Mouse (Mus musculus) liver, embryonic 11.5 days (tissue): ENCODE measurements at regions not wholly inside any gene's neighbourhood (a gene's known extent, or its start where the extent isn't known, plus 50 kb on each side); places are given as distances from the start of the nearest gene placed in this dataset.

Experiments
- ATAC-seq: fragments of 200-750 bp; cut with Nextera tagmentation; replicated peaks from 2 replicates; pipeline ENCODE4 v1.8.0; 2017; ENCODE audit warnings: moderate number of reproducible peaks, mild to moderate bottlenecking, moderate TSS enrichment, moderate library complexity; ENCODE audit not compliant: low FRiP score
- DNase-seq: peaks from one replicate; pipeline ENCODE4 v3.0.0-alpha.2; 2017; ENCODE audit warnings: low spot score
- H3K27ac ChIP-seq: fragments of 300-500 bp; sonication (generic); 2 replicates; pipeline ENCODE4 v1.5.1; 2014; ENCODE audit warnings: mild to moderate bottlenecking, low read depth, low read length, control low read depth
- H3K27me3 ChIP-seq: fragments of 300-500 bp; sonication (generic); replicated peaks from 2 replicates; pipeline ENCODE4 v1.6.1; 2014; ENCODE audit warnings: low read length, mixed read lengths; ENCODE audit not compliant: control insufficient read depth, insufficient read depth
- H3K36me3 ChIP-seq: fragments of 300-500 bp; sonication (generic); 2 replicates; pipeline ENCODE4 v1.6.1; 2014; ENCODE audit warnings: mild to moderate bottlenecking, low read length, moderate library complexity, mixed read lengths; ENCODE audit not compliant: control insufficient read depth, insufficient read depth
- H3K4me1 ChIP-seq: fragments of 300-500 bp; sonication (generic); replicated peaks from 2 replicates; pipeline ENCODE4 v1.6.1; 2014; ENCODE audit warnings: low read length, mixed read lengths; ENCODE audit not compliant: control insufficient read depth, insufficient read depth
- H3K4me2 ChIP-seq: fragments of 300-500 bp; sonication (generic); 2 replicates; pipeline ENCODE4 v1.6.1; 2014; ENCODE audit warnings: mild to moderate bottlenecking, control low read depth, moderate library complexity
- H3K4me3 ChIP-seq: fragments of 300-500 bp; sonication (generic); 2 replicates; pipeline ENCODE4 v1.5.1; 2014; ENCODE audit warnings: low read depth, low read length, control low read depth
- H3K9ac ChIP-seq: fragments of 300-500 bp; sonication (generic); 2 replicates; pipeline ENCODE4 v1.6.1; 2014; ENCODE audit warnings: low read depth, low read length, control low read depth
- H3K9me3 ChIP-seq: fragments of 300-500 bp; sonication (generic); 2 replicates; pipeline ENCODE4 v1.6.1; 2016; ENCODE audit warnings: low read length, inconsistent platforms, mixed read lengths; ENCODE audit not compliant: control insufficient read depth
- WGBS: fragments of 180-500 bp; shearing (Covaris S2); extraction: QIAGEN DNeasy Blood & Tissue Kit; methylation state at CpG from one replicate; pipeline ENCODE4 v1.1.7; 2014; 5-methylcytosine and 5-hydroxymethylcytosine counted together

GRCm38 (mm10) chr13:51939262-51939661, 92.8 kb downstream of the Gadd45g start:
- Histone ChIP-seq H3K4me1 (0 out of 2 replicates have a peak, but pooled peaks cover 4% of the 10 kb centered on the region), H3K27me3 (no peaks in the 10 kb centered on the region; the same call in 1 of the 2 replicates), H3K9me3 (no peaks in the 10 kb centered on the region), H3K36me3 (no peaks in the 10 kb centered on the region), H3K9ac (no peak overlapping the region), H3K4me2 (no peak overlapping the region), H3K4me3 (no peak overlapping the region), H3K27ac (no peak overlapping the region)
- 43% methylated on average over 4 of the region's 4 CpGs for WGBS
- DNase-seq = no peak
- ATAC-seq = peak; percentile 87

GRCm38 (mm10) chr13:51939715-51940114, 93.2 kb downstream of the Gadd45g start:
- no peak overlapping the region for H3K27ac ChIP-seq
- H3K4me3 ChIP-seq = no peak overlapping the region
- no peaks in the 10 kb centered on the region; the same call in 1 of the 2 replicates for H3K27me3 ChIP-seq
- no peak overlapping the region for H3K4me2 ChIP-seq
- H3K4me1 ChIP-seq = 0 out of 2 replicates have a peak, but pooled peaks cover 4% of the 10 kb centered on the region
- H3K9ac ChIP-seq = no peak overlapping the region
- H3K36me3 ChIP-seq = no peaks in the 10 kb centered on the region
- WGBS = 91% methylated on average over 6 of the region's 6 CpGs
- no peaks in the 10 kb centered on the region for H3K9me3 ChIP-seq
- ATAC-seq (no peak), DNase-seq (no peak)

- 63% methylated on average over 3 of the region's 3 CpGs for WGBS
- Histone ChIP-seq H3K9me3 (no peaks in the 10 kb centered on the region), H3K36me3 (no peaks in the 10 kb centered on the region), H3K9ac (no peak overlapping the region), H3K4me3 (no peak overlapping the region), H3K27me3 (no peaks in the 10 kb centered on the region; the same call in 1 of the 2 replicates), H3K27ac (no peak overlapping the region), H3K4me1 (peaks cover 3% of the 10 kb centered on the region; the same call in 1 of the 2 replicates), H3K4me2 (no peak overlapping the region)
- DNase-seq (no peak), ATAC-seq (no peak)
Observed at GRCm38 (mm10) chr13:51946171-51946570, 99.7 kb downstream of the Gadd45g start.

GRCm38 (mm10) chr13:51948896-51949295, 102.4 kb downstream of the Gadd45g start:
- Histone ChIP-seq H3K9me3 (no peaks in the 10 kb centered on the region), H3K4me2 (no peak overlapping the region), H3K27ac (no peak overlapping the region), H3K4me3 (no peak overlapping the region), H3K27me3 (no peaks in the 10 kb centered on the region), H3K9ac (no peak overlapping the region), H3K36me3 (no peaks in the 10 kb centered on the region), H3K4me1 (peaks cover 3% of the 10 kb centered on the region; the same call in 1 of the 2 replicates)
- ATAC-seq = no peak
- DNase-seq = no peak
- 85% methylated on average over 3 of the region's 3 CpGs for WGBS

GRCm38 (mm10) chr13:51951506-51952038, 105.1 kb downstream of the Gadd45g start:
- Histone ChIP-seq H3K4me1 (no peaks in the 10 kb centered on the region), H3K27ac (no peak overlapping the region), H3K9me3 (no peaks in the 10 kb centered on the region), H3K4me2 (no peak overlapping the region), H3K4me3 (no peak overlapping the region), H3K27me3 (no peaks in the 10 kb centered on the region), H3K9ac (no peak overlapping the region), H3K36me3 (no peaks in the 10 kb centered on the region)
- ATAC-seq = no peak
- WGBS = 65% methylated on average over 7 of the region's 7 CpGs
- no peak for DNase-seq

DNA sequence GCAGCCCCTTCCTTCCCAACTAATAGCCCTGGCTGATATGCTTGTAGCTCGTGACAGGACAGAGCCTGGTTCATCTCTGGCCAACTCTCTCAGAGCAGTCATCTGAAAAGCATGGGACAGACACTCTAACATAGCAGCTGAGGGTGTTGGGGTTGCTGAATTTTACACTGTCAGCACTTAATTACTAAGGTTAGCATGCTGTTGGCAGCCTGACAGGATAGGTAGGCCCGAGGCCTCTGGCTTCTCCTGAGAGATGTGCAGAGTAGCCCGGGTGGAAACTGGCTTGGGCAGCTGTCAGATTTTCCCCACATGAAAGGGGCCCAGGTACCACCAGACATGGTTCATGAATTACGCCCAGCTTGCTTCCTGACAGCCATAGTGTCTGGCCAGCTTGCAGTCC, 106.6 kb downstream of the Gadd45g start:
- no peak overlapping the region for H3K4me3 ChIP-seq
- 64% methylated on average over 4 of the region's 4 CpGs for WGBS
- H3K27me3 ChIP-seq = no peaks in the 10 kb centered on the region
- H3K9ac ChIP-seq = no peak overlapping the region
- no peaks in the 10 kb centered on the region for H3K9me3 ChIP-seq
- peaks cover 3% of the 10 kb centered on the region; the same call in 1 of the 2 replicates for H3K4me1 ChIP-seq
- H3K4me2 ChIP-seq = no peak overlapping the region
- no peak overlapping the region for H3K27ac ChIP-seq
- DNase-seq (no peak), ATAC-seq (no peak)
- H3K36me3 ChIP-seq = no peaks in the 10 kb centered on the region

- peaks cover 4% of the 10 kb centered on the region; the same call in 1 of the 2 replicates for H3K4me1 ChIP-seq
- H3K4me3 ChIP-seq = no peak overlapping the region
Observed at GRCm38 (mm10) chr13:51953569-51953968, 107.1 kb downstream of the Gadd45g start.

DNA sequence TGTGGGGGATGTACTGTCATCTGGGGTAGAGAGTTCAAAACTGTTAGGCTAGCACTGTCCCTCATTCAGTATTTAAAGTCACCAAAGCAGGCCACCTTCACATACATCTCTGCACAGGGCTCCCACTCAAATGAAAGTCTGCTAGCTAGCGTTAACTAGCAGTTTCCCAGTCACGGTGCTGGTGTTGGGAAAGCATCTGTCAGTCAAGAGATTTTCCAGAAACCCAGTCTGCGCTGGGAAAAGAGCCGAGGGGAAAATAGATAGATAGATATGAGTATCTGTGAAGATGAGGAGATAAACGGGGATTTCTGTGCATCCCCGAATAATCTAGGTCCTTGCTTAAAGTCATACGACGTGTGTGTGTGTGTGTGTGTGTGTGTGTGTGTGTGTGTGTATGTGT, 110.6 kb downstream of the Gadd45g start:
- H3K9ac ChIP-seq = no peak overlapping the region
- H3K4me3 ChIP-seq = no peak overlapping the region
- no peaks in the 10 kb centered on the region for H3K9me3 ChIP-seq
- H3K27me3 ChIP-seq = no peaks in the 10 kb centered on the region
- H3K4me1 ChIP-seq = peaks cover 6% of the 10 kb centered on the region; the same call in 1 of the 2 replicates
- DNase-seq (no peak), ATAC-seq (no peak)
- H3K36me3 ChIP-seq = no peaks in the 10 kb centered on the region
- WGBS = 65% methylated on average over 8 of the region's 8 CpGs
- H3K4me2 ChIP-seq = no peak overlapping the region
- no peak overlapping the region for H3K27ac ChIP-seq

More at GRCm38 (mm10) chr13:51953569-51953968, 107.1 kb downstream of the Gadd45g start:
- no peak overlapping the region for H3K27ac ChIP-seq
- DNase-seq = no peak
- no peaks in the 10 kb centered on the region for H3K9me3 ChIP-seq
- H3K9ac ChIP-seq = no peak overlapping the region
- 69% methylated on average over 8 of the region's 8 CpGs for WGBS
- H3K4me2 ChIP-seq = no peak overlapping the region
- H3K36me3 ChIP-seq = no peaks in the 10 kb centered on the region
- no peak for ATAC-seq
- no peaks in the 10 kb centered on the region for H3K27me3 ChIP-seq

DNA sequence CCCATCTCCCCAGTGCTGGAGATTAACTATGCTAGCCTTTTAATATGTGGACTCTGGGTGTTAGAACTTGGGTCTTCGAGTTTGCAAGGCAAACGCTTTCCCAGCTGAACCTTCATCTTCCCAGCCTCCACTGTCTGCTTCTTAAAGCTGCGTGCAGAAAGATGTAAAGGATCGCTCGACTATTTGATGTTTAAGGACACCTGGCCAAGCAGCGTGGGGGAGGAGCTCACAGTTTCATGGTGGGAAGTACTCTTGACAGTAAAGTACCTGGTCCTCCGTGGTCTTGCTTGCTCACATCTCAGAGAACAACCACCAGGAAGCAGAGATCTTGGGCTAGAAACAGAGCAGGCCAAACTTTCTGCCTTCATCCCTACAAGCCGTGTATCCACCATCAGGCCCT, 113.1 kb downstream of the Gadd45g start:
- no peak overlapping the region for H3K4me3 ChIP-seq
- H3K27ac ChIP-seq = no peak overlapping the region
- H3K27me3 ChIP-seq = no peaks in the 10 kb centered on the region
- H3K36me3 ChIP-seq = no peaks in the 10 kb centered on the region
- ATAC-seq = no peak
- DNase-seq = no peak
- no peak overlapping the region for H3K9ac ChIP-seq
- 82% methylated on average over 8 of the region's 8 CpGs for WGBS
- H3K4me1 ChIP-seq = peaks cover 21% of the 10 kb centered on the region
- no peaks in the 10 kb centered on the region for H3K9me3 ChIP-seq
- H3K4me2 ChIP-seq = no peak overlapping the region
